Mouse (Mus musculus): Measurements from ENCODE around the gene Dcdc2b. TPM values are rescaled to one million over a fixed set of nuclear protein-coding genes. Genes with fewer than 3 reads are reported as not detected.

The Dcdc2b gene
- polyA plus RNA-seq (2014; fragmentation: Illumina TruSeq; extraction: RNeasy Lipid Tissue Mini Kit (QIAGEN cat#74804)), result not detected

DNA sequence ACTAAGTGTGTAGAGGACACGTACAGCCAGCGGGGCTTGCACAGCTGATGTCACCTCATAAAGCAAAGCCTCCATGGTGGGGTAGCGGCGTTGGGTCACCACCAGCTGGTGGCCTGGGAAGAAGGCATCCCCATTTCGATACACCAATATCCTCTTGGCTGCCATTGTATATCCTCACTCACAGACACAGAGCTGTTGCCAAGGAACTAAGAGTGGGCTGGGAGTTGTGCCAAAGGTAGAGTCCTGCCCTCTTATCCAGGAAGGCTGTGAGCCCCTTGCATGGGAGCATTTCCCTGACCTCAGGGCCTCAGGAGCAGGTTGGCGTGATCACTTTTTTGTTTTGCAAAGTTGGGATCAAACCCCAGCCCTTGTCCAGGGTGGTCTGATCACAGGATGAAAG lies at the start of gene Dcdc2b:
Gene Dcdc2b (minus strand): TSS at position 165 of the 400 bp plus-strand sequence.

DNA sequence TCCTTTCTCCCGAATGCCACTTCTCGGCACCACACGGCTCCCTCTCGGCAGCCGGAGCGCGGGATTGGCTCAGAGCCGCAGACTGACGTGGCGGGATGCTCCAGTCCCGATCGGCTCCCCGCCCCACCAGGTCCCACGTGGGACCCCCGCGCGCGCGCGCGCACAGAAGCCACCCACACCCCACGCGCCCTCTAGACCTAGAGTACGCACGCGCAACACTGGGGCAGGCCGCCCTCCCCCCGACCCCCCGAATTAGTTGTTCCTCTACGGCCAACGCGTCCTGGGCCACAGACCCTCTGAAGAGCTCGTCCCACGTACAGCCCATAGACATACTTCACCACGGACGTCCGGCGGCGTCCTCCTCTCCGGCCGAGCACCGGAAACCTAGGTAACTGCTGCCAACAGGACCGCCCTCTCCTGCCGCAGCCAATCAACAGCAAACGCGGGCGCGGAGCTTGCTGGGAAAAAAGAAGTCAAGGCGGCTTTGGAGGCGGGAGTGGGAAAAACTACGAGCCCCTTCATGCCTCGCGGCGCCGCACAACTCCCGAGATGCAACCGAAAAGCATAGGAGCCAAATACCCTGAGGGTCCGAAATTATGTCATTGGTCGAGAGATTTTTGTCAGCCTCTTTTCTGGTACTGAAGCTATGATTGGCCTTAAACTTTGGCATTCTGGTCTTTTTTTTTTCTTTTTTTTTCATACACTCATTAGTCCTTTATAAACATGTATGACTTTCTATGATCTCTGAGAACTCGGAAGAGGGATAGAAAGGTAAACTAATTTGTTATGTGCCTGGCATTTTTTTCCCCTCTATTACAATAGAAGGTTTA lies 26.8 kb upstream of the Dcdc2b start, which contains the start of gene Txlna:
Gene Txlna (minus strand): TSS at position 428 of the 830 bp plus-strand sequence.

GRCm38 (mm10) chr4:129623681-129624091 lies 9.6 kb upstream of the Dcdc2b start, which contains the start of gene Ccdc28b:
Gene Ccdc28b (minus strand): TSS chr4:129623947.

DNA sequence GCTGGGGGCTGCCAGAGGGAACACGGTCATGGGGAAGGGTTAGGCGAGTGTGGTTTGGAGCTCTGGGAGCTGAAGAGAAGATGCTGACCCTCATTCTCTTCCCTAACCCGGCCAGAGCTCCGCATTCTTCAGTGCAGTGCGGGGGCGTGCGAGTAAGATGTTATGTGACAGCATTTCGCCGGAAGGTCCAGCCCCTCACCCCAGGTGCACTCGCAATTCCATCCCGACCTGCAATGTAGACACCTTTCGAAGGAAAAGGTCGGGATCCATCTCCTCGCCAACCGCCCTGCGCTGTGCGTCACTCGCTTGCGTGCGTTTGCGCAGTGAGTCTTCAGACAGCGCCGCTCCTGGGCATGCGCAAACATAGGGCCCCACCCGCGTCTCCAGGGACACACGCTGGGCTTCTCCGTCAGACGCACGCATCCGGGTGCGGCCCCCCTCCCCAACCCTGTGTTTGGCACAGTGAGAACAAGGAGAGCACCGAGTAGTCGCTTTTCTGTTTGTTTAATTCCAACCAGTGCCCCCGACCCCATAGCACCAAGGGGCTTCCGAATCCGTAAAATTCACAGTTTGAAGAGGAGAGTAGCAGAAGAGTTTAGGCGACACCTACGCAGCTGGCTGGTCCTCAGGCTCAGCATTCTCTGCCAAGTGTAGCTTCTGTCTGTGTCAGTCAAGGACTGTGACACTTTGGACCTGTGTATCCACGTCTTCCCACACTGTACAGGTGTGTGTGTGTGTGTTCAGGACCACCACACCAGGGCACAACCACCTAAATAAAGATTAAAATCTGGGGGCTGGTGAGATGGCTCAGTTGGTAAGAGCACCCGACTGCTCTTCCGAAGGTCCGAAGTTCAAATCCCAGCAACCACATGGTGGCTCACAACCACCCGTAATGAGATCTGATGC lies 5.0 kb upstream of the Dcdc2b start, which contains the start of gene Iqcc:
Gene Iqcc (minus strand): TSS at position 314 of the 906 bp plus-strand sequence.

DNA sequence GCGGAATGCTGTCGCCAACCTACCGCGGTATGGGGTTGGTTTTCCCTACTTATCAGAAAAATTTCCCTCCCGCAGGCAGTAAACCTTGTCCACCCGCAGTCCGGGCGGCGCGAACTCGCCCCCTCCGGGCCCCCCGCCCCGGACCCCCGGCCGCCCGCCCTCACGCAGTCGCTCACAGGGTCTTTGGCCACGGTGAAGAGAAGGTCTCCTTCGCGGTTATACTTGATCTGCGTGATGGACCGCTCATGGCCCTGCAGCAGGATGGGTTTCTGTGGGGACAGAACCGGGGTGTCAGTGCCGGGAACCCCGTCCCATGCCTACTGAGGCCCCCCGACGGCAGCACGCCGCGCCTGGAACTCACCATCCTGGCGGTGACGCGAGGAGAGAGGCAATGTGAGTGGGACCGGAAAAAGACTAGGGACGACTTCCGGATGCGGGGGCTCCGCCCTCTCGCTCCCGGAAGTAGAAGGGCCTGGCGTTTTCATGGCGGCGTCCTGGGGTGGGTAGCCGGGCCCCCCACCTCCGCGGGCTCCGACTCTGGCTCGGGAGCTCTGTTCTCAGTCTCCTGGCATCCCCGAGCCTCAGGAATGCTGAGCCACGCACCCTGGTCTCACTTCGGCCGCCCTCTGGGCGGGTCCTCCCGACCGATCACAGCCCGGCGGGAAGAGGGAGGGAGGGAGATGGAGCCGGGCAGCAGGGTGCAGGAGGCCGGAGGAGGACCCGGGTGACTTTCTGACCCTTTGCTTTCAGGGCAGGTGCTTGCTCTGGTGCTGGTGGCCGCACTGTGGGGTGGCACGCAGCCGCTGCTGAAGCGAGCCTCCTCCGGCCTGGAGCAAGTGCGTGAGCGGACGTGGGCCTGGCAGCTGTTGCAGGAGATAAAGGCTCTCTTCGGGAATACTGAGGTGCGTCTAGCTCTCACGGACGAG lies 13.6 kb downstream of the Dcdc2b start, which contains the start of the genes Eif3i and Tmem234:
Gene Eif3i (minus strand): TSS at position 416 of the 926 bp plus-strand sequence.
Gene Tmem234 (plus strand): TSS at position 436 of the 926 bp plus-strand sequence.

DNA sequence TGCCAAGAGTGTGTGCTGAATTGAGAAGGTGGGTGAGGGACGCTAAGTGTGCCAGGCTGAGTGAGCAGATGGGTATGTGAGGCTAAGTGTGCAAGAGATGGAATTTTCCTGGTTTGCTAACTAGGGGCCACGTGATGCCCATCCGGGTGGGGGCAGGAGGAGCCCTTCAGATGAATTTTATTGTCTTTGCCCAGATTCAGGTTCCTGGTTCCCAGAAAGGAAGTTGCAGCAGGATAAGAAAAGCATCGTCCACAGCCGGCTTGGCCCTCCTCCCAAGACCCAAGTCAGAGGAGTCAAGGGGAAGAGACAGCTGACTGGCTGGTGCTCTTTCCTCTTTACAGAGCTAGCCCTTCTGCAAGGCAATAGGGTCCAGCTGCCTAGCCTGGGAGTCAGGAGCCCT lies 35.6 kb downstream of the Dcdc2b start, which contains the start of gene Fam167b:
Gene Fam167b (minus strand): TSS at position 84 of the 400 bp plus-strand sequence.

GRCm38 (mm10) chr4:129573430-129573829 lies 40.6 kb downstream of the Dcdc2b start, which contains the start of gene Lck:
Gene Lck (minus strand): TSS chr4:129573641.

Other genes starting within 250 kb of the Dcdc2b start
- 4.2 TPM for gene Zbtb8a, start 236.1 kb downstream of the Dcdc2b start, polyA plus RNA-seq (2014; fragmentation: Illumina TruSeq; extraction: RNeasy Lipid Tissue Mini Kit (QIAGEN cat#74804))
- 18.5 TPM for gene Zbtb8b, start 173.4 kb downstream of the Dcdc2b start, polyA plus RNA-seq (2014; fragmentation: Illumina TruSeq; extraction: RNeasy Lipid Tissue Mini Kit (QIAGEN cat#74804))
- gene Bsdc1, start 152.7 kb downstream of the Dcdc2b start, polyA plus RNA-seq (2014; fragmentation: Illumina TruSeq; extraction: RNeasy Lipid Tissue Mini Kit (QIAGEN cat#74804)), result 8.4 TPM
- gene Tssk3, start 123.2 kb downstream of the Dcdc2b start, polyA plus RNA-seq (2014; fragmentation: Illumina TruSeq; extraction: RNeasy Lipid Tissue Mini Kit (QIAGEN cat#74804)), result not detected
- gene Fam229a, start 123.1 kb downstream of the Dcdc2b start, polyA plus RNA-seq (2014; fragmentation: Illumina TruSeq; extraction: RNeasy Lipid Tissue Mini Kit (QIAGEN cat#74804)), result not detected
- gene Marcksl1, start 100.7 kb downstream of the Dcdc2b start, polyA plus RNA-seq (2014; fragmentation: Illumina TruSeq; extraction: RNeasy Lipid Tissue Mini Kit (QIAGEN cat#74804)), result 220 TPM
- 51.0 TPM for gene Hdac1, start 71.5 kb downstream of the Dcdc2b start, polyA plus RNA-seq (2014; fragmentation: Illumina TruSeq; extraction: RNeasy Lipid Tissue Mini Kit (QIAGEN cat#74804))
- gene Lck, start 40.6 kb downstream of the Dcdc2b start, polyA plus RNA-seq (2014; fragmentation: Illumina TruSeq; extraction: RNeasy Lipid Tissue Mini Kit (QIAGEN cat#74804)), result 0.66 TPM
- gene Fam167b, start 35.7 kb downstream of the Dcdc2b start, polyA plus RNA-seq (2014; fragmentation: Illumina TruSeq; extraction: RNeasy Lipid Tissue Mini Kit (QIAGEN cat#74804)), result 0.94 TPM
- 20.0 TPM for gene Eif3i, start 13.6 kb downstream of the Dcdc2b start, polyA plus RNA-seq (2014; fragmentation: Illumina TruSeq; extraction: RNeasy Lipid Tissue Mini Kit (QIAGEN cat#74804))
- 29.8 TPM for gene Tmem234, start 13.6 kb downstream of the Dcdc2b start, polyA plus RNA-seq (2014; fragmentation: Illumina TruSeq; extraction: RNeasy Lipid Tissue Mini Kit (QIAGEN cat#74804))
- gene Iqcc, start 4.8 kb upstream of the Dcdc2b start, polyA plus RNA-seq (2014; fragmentation: Illumina TruSeq; extraction: RNeasy Lipid Tissue Mini Kit (QIAGEN cat#74804)), result 4.9 TPM
- gene Ccdc28b, start 9.7 kb upstream of the Dcdc2b start, polyA plus RNA-seq (2014; fragmentation: Illumina TruSeq; extraction: RNeasy Lipid Tissue Mini Kit (QIAGEN cat#74804)), result 4.1 TPM
- gene Txlna, start 26.8 kb upstream of the Dcdc2b start, polyA plus RNA-seq (2014; fragmentation: Illumina TruSeq; extraction: RNeasy Lipid Tissue Mini Kit (QIAGEN cat#74804)), result 20.1 TPM
- 60.3 TPM for gene Kpna6, start 58.5 kb upstream of the Dcdc2b start, polyA plus RNA-seq (2014; fragmentation: Illumina TruSeq; extraction: RNeasy Lipid Tissue Mini Kit (QIAGEN cat#74804))
- gene Tmem39b, start 82.6 kb upstream of the Dcdc2b start, polyA plus RNA-seq (2014; fragmentation: Illumina TruSeq; extraction: RNeasy Lipid Tissue Mini Kit (QIAGEN cat#74804)), result 0.43 TPM
- gene Khdrbs1, start 128.0 kb upstream of the Dcdc2b start, polyA plus RNA-seq (2014; fragmentation: Illumina TruSeq; extraction: RNeasy Lipid Tissue Mini Kit (QIAGEN cat#74804)), result 354 TPM
- 2,436 TPM for gene Ptp4a2, start 197.0 kb upstream of the Dcdc2b start, polyA plus RNA-seq (2014; fragmentation: Illumina TruSeq; extraction: RNeasy Lipid Tissue Mini Kit (QIAGEN cat#74804))